Mouse (Mus musculus) adrenal gland, postnatal 10 days (tissue): ENCODE measurements around the gene Actr1b. TPM values are rescaled to one million over a fixed set of nuclear protein-coding genes. Genes with fewer than 3 reads are reported as not detected.
"Not testable (repeated sequence)": the region's sequence is repeated elsewhere in the genome, so short reads cannot be mapped to it uniquely, and the experiment has no call there.

ENCODE experiments used
- DNase-seq: peaks from one replicate; pipeline ENCODE4 v3.0.0; 2021; ENCODE audit warnings: mixed read lengths
- total RNA-seq, 2 experiments: library from RNA; stranded (reverse); gene quantifications; 2 replicates each; pipeline ENCODE4 v1.2.3; 2021

The Actr1b gene
- total RNA-seq, 2 experiments from 2014 or later = 111 to 133 TPM

DNA sequence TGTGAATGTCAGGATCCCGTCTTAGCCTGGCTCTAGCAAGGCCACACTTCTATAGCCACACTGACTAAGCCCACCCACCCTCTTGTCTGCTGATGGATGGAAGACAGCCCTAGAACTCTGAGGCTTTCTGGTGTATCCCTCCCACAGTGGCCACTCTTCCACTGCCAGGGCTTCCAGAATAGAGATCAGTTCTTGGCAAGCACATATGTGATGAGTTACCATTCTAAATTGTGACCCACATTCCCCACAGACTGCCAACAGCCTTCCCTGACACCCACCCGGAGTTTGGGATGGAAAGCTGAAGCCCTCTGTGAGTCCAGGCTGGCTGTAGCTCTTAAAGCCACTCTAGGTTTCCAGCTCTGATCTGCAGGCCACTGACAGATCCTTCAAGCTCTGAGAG lies 7.1 kb downstream of the Actr1b start:
- DNase-seq = no peak

DNA sequence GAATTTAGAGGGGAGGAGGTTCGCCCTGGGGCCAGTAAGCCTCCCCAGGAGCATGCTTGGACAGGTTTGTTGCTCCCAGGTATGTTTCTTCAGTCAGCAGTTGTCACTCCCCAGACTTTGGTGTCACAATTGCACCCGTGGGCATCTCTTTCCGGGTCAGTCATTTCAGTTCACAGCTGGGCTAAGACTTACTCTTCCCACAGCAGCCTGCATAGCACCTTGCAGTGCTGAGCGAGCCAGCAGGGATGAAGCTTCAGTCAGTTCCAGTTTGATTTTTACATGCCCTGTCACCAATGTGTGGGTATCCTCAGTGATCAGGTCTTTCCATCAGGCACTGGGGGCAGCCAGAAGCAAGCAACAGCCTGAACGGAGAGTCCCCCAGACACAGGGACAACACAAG lies 17.2 kb downstream of the Actr1b start:
- no peak for DNase-seq

DNA sequence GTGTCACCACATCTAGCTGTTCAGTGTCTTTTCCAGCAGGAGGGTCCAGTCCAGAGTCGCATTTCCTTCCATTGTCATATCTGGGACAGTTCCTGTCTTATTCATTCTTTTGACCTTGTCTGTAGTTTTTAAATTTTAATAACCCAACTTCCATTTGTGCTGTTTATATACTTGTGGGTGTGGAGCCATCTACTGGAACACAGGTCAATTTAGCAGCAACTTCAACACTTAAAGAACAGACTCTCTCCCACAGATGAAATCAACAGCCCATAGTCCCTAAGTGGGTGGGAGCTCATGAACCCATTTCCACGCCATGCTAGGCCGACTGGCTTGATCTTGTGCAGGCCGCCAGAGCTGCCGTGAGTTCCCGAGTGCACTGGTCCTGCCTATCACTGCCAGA lies 17.8 kb downstream of the Actr1b start:
- no peak for DNase-seq

DNA sequence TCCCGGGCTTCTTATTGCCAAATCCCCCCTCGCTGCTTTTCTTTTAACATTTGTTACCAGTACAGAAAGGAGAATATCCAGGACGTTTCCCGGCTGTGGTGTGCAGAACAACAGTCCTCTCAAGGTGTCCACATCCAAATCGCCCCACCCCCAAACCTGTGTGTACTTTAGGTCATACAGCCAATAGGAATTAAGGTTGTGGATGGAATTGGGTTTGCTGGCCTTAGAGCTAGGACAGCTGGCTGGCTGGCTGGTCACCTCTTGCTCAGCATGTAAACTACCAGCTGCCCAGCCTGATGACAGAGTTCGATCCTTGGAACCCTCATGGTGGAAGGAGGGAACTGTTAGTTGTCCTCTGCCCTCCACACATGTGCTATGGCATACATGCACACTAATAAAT lies 19.4 kb downstream of the Actr1b start:
- DNase-seq = no peak

DNA sequence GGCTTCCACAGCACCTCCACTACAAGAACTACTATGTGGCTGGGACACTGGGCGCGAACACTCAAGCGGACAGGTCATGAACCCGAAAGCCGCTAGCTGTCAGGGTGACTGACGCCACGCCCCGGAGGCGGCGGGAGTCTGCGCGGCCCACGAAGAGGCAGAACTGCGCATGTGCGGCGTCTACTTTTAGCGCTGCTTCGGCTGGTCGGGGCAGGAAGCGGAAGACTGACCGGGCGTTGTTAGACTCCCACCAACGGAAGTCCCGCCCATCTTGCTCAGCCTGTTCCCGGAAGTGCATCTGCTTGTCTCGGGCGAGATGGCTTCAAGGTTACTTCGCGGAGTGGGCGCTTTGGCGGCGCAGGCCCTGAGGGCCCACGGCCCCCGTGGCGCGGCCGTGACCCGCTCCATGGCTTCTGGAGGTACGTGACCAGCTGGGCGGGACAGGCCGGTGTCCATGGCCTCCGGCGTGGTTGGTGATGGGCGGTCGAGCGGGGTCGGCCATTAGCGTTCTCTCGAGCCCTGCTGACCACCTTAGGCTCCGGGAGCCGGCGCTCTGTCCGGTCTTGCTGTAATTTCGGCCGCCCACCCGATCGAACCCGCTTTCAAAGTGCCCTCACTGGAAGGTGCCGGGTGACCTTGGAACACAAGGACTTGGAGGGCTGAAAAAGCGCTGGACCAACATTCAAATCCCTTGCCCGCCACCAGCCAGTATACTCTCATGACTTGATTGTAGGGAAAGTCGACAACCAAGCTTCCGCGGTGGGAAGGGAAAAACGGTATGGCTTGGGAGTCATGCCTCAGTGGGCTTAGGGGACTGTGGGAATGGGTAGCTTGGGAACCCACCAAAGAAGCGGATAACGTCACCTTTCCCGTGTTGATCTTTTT lies 22.7 kb downstream of the Actr1b start, which contains the start of gene Cox5b:
Cox5b (plus strand) TSS at position 179 of the 885 bp plus-strand sequence.
- DNase-seq = peak; percentile 97

DNA sequence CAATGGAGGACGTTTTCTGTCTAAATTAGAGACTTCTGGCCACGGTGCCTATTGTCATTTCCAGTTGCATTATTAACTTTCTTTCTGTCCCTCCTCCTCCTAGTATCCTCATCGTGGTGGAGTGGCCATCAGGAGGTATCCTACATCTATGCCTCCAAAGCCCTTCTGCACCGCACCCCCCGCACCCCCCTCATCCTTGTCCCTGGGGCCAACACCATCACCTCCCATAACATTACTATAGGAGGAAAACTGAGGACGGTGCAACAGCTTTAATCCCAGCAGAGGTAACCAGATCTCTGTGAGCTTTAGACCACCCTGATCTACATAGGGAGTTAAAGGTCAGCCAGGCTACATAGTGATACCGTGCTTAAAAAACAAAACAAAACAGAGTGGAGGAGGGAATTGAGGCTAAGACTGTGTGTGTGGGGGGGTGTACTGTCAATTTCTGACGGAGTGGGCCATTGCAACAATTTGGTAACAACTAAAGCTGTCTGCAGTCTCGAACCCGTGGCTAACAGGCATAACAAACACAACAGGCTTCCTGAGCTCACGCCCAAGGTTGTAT lies 23.5 kb downstream of the Actr1b start:
- DNase-seq = no peak

DNA sequence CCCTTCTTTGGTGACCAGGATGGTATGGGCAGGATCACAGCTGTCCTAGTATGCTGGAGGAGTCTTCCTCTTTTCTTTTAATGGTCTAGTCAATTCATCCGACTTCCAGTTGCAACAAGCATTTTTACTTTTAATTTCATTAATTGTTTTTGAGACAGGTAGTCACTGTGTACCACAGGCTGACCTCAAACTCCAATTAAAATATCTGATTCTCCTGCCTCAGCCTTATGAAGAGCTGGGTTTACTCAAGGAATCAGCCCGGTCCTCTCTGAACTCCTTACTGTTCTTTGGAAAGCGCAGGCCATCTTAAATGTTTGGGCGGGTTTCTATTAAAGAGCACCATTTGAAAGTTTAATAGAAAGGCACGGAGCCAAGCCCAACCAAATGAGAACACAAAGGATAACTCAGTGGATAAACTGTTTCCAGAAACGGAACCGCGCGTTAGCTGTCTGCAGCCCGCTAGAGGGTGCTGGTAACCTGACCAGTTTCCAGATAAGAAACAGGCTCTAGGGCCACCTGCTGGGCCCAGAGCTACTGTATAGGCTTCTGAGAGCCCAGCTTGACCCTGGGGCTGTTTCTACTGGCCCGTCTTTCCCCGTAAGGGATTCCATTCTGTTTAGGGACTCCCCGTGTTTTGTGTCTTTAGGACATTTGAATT lies 30.3 kb downstream of the Actr1b start:
- peak; percentile 86 for DNase-seq

DNA sequence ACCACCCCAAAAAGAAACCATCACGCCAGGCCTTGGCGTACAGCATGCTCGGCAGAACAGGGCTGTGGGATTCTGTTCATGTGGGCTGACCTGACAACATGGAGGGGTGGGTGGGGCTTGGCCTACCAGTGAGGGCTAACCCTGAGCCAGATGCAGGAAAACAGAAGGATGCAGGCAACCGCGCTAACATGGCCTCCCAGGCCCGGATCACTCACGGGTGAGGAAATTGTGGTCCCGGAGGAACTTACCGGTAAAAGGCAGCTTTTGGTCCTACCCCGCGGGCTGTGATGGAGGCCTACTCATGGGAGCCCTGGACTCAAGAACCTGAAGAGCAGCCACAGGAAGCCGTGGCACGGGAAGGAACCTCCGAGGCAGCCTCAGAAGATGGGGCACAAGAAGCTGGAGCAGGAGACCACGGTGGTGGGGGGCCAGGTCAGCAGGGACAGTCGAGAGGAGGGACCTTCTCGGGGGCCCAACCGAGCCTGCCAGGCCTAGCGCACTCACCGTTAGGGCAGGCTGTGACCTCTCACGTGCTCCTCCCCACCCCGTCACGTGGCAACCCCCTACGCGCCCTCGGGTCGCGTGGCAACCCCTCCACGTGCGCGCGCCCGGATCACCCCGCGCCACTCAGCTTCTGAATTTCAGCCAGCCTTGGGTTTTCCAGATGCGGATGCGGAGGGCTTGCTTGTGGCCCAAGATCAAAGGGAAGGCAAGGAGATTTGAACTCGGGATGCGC lies 31.4 kb downstream of the Actr1b start, which contains the start of gene Fam178b:
Fam178b (minus strand) TSS at position 564 of the 736 bp plus-strand sequence.
- no peak for DNase-seq

DNA sequence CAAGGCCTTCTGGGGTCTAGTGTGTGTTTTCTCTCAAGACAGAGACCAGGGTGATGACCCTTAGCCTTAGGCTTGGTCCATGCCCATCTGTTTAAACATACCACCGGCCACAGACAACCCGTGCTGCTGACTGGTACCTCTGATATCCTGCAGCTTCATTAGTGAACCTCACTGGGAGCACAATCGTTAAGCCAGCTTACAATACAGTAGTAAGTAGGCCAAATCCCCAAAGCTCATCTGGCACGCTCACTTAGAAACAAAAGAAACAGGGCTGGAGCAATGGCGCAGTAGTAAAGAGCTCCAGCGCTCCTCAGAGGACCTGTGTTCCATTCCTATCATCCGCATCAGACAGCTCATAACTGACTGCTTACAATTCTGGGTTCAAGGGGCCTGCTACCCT lies 33.3 kb downstream of the Actr1b start:
- no peak for DNase-seq

DNA sequence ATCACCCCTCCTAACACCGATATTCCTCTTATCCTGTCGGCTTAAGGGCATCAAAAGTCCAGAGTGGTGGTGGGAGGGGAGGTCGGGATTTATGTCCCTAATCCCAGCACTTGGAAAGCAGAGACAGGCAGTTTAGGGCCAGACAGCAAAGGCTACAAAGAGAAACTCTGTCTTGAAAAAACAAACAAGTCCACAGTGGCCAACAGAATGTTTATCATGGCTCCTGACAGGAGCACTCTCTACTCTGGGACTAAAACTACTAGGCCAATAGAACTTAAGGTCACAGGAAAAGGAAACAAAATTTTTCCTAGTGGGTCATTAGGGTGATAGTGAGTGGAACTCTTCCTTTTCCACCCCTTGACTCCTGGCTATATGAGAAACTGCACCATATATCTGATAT lies 39.3 kb downstream of the Actr1b start:
- no peak for DNase-seq

DNA sequence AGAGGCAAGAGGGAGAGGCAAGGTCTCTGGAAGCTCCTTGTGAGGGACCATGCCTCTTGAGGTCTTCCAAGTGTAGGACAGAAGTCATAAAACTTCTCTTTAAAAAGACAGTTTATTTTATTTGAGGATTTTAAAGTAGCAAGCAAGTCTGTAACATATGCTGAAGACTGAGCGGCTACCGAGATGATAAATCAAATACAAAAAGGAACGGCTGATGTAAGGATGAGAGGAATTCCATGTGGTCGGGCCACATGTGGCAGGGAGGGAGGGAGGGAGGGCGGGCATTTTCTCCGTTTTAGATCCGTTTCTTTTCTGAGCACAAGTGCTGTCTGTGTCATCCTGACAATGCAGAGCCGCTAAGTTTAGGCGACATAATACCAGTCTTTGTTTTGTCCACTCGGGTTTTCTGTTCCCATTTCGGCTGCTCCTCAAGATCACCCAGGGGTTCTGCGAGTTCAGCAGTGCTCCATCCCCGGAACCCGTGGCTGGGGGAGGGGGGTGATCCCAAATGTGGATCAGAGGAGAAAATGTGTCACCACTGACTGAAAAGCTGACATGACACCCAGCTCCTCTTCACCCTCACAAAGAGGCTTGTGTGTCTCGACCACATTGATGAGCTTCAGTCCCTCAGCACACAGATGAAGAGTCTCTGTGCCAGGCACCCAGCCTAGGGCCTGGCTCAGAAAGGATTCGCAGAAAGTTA lies 41.4 kb downstream of the Actr1b start:
- no peak for DNase-seq

DNA sequence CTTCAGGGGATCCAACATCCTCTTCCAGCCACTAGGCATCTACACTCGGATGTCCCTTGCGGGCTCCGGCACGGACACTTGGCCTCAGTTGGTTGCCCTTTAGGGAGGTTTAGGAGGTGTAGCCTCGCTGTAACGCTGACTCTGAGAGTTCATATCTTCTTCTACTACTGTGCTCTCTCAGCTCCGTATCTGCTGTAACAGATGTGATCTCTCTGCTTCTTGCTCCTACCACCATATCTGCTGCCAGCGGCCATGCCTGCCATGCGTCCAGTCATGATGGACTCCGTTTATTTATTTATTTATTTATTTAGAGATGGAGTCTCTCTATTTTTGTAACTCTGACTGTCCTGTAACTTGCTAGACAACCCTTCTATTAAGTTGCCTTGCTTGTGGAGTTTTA lies 43.0 kb downstream of the Actr1b start:
- no peak for DNase-seq

DNA sequence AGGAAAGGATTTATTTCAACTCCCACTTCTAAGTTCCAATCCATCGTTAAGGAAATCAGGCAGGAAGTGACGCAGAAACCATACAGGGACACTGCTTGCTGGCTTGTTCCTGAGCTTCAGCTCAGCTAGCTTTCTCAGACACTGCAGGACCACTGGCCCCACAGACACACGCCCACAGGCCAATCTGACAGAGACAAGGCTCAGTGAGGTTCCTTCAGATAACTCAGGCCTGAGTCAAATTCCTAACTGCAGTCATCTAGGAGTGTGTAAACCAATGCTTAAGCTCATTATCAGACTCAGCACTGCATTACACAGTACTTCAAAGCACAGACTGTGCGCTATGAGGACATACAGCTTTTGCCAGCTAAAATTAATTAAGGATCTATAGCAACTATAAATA lies 44.0 kb downstream of the Actr1b start:
- no peak for DNase-seq

DNA sequence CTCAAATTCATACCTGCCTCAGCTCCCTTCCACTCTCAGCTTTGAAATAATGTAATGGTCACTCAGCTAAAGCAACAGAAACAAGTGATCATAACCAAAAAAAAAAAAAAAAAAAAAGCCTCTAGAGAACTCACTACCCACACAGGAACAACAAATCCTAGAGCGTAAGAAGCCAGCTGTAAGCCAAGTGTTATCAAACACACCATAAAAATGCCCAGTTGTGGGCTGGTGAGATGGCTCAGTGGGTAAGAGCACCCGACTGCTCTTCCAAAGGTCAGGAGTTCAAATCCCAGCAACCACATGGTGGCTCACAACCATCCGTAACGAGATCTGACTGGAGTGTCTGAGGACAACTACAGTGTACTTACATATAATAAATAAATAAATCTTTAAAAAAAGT lies 46.2 kb downstream of the Actr1b start:
- DNase-seq = not testable (repeated sequence)

DNA sequence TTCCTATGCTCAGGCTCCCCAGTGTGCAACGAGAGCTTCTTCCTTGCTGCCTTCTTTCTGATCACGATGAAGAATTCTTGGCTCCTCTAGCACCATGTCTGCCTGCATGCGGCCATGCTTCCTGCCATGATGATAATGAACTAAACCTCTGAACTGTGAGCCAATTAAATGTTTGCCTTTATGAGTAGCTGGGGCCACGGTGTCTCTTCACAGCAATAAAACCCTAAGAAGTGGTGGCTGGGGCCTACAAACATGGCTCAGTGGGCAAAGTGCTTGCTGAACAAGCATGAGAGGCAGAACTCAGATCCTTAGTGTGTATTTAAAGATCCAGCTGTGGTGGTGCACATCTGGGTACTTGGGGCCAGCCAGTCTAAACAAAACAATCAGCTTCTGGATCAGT lies 48.3 kb downstream of the Actr1b start:
- no peak for DNase-seq

DNA sequence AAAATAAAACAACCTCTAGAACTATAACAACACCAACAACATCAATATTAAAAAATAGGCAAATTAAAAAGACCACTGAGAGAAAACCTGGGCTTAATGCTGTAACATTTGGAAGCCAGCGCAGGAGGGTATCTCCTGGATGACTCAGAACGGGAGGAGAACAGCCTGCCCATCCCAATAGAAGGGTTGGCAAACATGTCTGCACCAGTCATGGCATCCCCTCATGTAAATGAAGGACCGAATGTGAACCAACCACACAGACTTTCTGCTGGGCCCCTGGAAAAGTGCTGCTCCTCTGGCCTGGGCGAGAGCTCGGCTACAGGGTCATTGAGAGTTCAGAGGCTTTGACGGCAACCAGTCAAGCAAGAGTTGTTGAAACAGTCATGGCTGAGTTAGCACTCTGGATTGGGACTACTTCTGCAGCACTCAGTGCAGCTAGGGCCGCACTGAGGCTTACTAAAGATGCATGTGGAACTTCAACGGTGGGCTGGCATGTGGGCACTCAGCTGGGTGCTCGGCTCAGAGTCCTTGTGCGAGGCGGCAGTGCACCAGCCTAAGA lies 49.0 kb downstream of the Actr1b start:
- no peak for DNase-seq

DNA sequence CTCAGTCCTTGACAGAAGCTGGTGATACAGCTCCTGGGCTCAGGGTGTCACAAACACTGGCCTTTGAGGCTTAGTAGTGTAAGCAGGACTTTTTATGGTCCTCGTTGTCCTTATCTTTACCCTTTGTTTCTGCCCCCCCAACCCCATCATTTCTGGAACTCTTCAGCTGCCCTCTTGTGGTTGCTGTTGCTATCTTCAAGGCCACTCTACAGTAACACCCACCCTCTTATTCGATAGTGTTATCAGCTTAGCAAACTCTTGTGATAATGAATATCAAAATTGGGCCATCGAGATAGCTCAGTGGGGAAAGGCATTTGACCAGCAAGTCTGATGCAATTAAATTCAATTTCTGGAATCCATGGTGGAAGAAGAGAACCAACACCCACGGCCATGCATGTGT lies 49.8 kb downstream of the Actr1b start:
- DNase-seq = peak; percentile 21

DNA sequence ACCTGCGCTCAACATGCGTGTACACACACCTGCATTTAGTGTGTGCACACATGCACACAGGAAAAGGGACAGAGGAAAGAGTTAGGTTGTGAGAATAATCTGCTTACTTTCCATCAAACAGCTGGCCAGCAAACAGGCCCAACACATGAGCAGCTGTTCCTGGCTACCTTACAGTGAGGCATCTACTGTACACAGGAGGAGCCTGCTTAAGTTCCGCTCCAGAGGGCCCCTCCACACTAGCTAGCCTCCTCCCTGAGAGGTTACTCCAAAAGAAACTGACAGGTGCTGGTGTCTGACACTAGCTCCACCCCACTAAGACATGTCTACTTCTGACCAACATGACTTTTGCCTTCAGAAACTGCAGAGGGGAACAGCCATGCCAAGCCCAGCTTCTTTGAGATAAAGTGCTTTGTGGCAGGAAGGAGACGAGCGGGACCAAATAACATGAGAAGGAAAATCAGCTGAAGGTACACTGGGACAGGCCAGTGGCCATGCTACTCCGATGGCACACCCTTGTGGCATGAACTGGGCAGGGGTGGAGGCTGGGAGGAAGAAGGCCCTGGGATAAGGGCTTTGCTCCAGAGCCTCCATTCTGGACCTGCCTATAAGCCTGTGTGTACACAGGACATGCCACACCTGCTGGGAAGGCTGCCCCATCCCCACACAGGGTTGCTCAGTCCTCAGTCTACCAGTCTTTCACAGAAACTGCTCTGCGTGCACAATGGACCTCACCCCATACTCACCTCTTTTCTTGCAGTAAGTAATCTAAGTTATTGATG lies 55.4 kb downstream of the Actr1b start:
- DNase-seq = no peak

DNA sequence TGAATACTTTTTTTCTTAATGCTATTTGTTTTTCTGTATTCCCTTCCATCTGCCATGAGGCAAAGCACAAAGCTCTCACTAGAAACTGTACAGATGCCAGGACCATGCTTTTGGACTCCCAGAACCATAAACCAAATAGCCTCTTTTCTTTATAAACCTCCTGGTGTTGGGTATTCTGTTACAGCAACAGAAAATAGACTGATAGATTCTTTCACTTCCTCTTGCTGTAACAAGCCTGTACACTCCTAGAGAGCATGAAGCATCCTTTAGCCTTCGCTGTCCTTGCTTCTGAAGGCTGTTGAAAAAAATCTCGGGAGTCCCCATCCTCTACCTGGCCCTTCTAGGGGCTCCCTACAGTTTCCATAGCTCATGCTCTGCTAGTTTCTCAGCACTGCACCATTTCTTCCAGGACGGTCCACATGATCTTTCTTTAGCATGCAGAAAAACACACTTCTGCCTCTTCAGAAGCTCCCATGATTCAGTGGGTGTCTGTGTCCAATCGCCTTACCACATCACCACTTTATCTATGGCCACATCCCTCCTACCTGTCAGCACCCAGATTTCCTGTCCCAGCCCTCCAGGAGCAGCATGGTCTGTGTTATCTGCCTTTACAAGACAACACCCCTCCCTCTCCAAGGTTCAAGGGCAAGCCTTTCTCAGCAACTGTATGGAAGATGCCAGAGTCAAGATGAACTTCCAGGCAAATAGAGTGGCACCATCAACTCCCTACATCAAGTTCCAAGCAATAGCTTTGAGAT lies 56.4 kb downstream of the Actr1b start:
- no peak for DNase-seq

DNA sequence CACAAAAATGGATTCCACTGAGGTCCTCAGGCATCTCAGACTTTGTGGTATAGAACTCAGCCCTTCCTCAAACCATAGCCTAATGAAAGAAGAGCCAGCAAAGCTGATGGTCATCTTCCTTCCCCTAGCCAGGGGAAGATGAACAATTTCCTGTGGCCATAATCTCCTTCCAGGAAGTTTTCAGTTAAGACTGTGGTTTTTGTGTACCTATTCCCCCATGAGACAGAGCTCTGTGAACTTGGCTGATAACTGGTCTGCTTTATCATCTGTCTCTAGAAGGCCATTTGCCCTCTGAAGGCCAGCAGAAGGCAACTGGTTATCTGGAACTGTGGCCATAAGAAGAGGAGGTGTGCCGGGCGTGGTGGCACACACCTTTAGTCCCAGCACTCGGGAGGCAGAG lies 58.0 kb downstream of the Actr1b start:
- no peak for DNase-seq
